Mouse (Mus musculus): Measurements from ENCODE around the gene Wdr27. TPM values are rescaled to one million over a fixed set of nuclear protein-coding genes. Genes with fewer than 3 reads are reported as not detected.
A peak's percentile ranks its signal among the peaks of the same experiment; 100 is the strongest.
"Not testable (repeated sequence)": the region's sequence is repeated elsewhere in the genome, so short reads cannot be mapped to it uniquely, and the experiment has no call there.

Wdr27 gene
- total RNA-seq, 2 experiments from 2014 or later = 2.4 to 3.8 TPM

DNA sequence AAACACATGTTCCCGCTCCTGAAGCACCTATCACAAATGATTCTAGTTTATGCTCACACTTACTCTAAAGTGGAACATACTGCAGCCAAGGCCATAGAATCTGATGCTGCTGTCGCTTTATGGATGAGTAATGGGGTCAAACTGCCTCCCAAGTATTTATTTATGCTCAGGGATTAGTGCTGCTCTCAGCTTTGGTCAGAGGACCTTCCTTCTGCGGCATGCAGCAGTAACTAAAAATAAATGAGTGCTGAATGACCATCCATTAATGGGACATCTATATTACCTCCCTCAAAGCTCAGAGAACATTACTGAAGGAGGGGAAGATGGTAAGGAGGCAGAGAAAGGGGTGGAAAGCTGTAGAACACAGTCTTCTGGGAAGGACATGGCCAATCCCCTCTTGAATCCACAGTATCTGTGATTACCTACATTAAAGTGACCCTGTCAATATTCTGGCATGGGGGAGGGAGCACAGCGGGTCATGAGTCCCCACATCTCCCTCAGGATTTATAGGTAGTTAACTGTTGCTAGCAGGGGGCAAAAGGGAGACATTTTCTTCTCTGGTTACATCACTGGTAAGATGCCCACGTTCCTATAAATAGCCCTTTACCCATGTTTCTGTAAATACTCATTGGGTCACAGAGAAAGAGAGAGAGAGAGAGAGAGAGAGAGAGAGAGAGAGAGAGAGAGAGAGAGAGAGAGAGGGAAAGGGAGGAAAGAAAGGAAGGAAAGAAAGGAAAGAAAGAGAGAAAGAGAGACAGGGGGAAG is 6.9 kb downstream of the Wdr27 start:
- ATAC-seq (replicated peaks; ENCODE audit: low FRiP score, low TSS enrichment, poor library complexity, severe bottlenecking) = no peak

DNA sequence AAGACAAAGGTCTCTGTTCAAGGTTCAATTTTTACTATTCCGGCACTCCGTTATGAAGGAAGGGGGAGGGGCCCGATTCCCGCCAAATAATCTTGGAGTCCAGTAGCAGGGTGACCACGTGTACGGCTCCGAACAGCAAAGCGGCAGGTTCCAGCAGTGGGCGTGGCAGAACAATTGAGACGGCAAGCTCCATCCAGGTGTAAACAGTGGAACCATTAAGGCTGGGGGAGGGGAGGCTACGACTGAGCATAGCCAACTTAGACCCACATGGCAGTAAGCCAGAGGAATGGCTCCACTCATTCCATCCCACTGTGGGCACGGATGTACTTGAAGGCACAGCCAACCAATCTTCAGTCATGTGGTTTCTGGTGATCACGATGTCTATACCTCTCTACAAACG is 7.7 kb downstream of the Wdr27 start:
- ATAC-seq (replicated peaks; ENCODE audit: low FRiP score, low TSS enrichment, poor library complexity, severe bottlenecking) = not testable (repeated sequence)

DNA sequence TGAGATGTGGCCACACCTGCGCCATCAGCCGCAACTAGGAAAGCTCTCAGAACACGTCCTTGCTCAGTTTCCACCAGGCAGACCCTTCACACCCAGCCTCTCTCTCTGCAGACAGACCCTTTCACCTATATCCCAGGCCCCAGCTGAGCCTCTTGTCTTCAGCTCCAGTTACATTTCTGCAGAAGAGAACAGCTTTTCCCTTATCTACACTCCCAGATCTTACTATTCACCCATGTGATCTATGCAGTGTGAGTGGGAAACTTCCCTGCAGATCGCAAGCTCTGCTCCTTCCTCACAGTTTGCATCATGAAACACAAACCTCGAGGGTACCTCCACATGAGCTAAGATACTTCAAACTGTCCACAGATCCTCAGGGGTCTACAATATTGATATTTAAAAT is 11.5 kb downstream of the Wdr27 start:
- no peak for ATAC-seq (replicated peaks; ENCODE audit: low FRiP score, low TSS enrichment, poor library complexity, severe bottlenecking)

DNA sequence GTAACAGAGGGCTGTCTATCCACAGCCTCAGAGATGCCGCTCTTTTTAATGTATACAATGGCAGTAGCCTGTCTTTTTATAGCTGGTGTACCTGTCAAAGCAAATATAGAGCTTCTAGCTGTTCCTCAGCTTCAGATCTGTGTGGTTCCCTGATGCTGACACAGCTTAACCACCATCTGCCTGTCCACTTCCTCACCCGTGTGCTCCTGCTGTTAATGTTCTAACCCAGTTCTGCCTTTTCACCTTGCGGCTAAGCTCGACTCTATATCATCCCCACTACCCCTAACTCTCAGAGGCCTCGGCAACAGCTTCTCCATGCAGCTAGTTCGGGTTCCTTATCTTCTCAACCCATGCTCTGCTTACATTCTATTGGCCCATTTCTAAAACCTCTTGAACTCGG is 12.3 kb downstream of the Wdr27 start:
- 0 out of 2 replicates have a peak, but pooled peaks have one; percentile 30 for ATAC-seq (replicated peaks; ENCODE audit: low FRiP score, low TSS enrichment, poor library complexity, severe bottlenecking)

DNA sequence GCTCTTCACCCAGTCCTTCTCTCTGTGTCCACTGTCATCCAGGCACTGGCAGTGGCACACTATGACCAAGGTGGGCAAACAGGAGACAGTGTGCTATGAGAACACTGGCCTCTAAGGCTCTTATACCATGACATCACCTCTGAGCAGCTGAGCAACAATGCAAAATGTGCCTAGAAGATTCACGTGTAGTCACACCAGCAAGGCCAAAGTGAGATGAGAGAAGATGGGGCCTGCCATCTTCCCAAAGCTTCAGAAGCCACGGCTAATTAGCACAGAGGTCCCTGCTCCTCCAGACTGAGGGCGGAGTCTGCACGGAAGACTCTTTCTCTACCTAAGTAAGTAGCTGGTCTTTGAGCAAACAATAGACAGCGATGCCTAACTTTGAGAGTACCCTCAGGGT is 14.3 kb downstream of the Wdr27 start:
- no peak for ATAC-seq (replicated peaks; ENCODE audit: low FRiP score, low TSS enrichment, poor library complexity, severe bottlenecking)

DNA sequence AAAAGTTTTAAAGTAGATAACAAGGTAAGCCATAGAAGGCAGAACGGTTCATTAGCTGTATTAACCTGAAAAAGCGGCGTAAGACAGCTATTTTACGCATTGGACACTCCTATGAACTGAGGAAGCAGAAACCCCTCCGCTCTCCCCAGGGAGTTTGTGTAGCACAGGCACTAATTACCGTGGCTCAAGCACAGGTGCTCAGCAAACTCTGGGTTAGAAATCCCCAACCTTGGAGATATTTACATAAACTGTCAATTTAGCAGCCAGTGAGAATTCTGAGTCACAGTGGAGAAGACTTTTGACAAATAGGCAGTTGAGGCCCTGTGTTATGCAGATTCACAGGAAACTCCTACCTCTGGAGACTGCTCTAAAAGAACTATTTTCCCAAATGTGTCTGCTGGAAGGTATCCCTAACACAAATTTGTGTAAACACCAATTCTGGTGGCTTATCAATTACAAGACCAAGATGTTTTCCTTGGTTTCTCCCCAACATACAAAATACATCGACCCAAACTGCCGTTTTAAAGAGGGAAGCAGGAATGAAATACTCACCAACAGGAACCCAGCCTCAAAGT is 15.2 kb downstream of the Wdr27 start:
- ATAC-seq (replicated peaks; ENCODE audit: low FRiP score, low TSS enrichment, poor library complexity, severe bottlenecking) = no peak

DNA sequence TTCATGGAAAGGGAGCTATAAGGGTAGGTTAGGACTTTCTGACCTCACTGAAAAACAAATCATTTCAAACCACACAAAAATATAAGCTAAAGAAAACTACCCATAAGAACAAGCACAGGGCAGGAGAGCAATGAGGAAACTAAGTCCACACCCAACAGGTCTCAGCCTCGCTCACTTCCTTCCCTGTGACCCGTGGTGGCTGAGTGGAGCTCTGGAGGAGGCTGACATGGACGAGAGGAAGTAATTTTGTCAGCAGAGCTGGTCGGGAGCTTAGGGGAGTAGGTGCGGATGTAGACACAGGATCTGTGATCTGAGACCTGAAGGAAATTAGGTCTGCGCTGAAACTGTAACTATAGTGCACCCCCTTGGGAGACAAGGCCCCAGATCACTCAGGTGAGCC is 21.4 kb downstream of the Wdr27 start:
- ATAC-seq (replicated peaks; ENCODE audit: low FRiP score, low TSS enrichment, poor library complexity, severe bottlenecking) = no peak

DNA sequence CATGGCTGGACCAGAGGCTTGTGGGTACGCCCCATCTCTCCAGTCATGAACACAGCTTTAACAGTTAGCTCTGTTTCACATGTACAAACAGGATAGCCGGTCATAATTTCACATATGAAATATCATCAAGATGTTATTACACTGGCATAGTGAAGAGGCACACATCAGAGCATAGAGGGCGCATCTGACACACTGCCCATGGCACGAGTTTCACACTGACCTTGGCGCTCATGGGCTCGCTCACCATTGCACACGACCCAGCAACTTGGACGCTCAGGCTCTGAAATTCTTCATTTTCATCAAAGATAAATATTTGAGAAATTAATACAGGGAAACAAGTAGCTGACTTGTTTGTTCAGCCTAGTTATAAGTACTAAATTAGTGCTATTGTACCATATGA is 25.1 kb downstream of the Wdr27 start:
- no peak for ATAC-seq (replicated peaks; ENCODE audit: low FRiP score, low TSS enrichment, poor library complexity, severe bottlenecking)

DNA sequence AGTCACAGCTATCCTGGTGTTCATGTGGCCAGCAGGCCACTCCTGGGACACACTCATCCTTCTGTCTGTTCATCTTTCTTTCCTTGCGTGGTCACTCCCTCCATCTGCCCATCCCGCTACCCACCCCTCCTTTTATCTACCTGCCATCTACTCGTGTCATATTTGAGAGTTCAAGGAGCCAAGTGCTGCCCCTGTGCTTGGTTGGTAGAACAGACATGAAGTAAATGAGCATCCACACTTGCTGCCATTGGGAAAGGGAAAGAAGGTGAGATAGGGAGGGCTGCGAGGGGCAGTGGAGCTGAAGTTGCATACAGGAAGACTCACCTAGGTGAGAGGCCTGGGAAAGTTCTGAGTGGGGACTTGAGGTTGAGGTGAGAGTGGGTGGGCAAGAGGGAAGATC is 28.6 kb downstream of the Wdr27 start:
- no peak for ATAC-seq (replicated peaks; ENCODE audit: low FRiP score, low TSS enrichment, poor library complexity, severe bottlenecking)

DNA sequence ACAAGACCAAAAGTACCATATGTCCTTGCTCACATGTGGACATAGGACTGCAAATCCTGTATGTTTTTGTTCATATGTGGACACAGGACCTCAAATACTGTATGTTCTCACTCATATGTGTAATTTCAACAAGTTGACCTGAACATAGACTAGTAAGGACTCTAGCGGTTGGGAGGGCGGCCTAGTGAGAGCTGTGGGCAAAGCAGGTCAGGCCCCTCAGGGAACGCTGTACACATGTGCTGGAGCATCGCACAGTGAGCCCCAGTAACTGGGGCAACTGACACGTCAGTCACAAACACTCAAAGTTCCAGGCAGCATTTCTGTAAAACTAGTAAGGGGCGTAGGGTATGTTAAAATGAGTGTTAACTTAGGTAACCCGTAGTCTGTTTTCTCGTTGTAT is 30.0 kb downstream of the Wdr27 start:
- ATAC-seq (replicated peaks; ENCODE audit: low FRiP score, low TSS enrichment, poor library complexity, severe bottlenecking) = no peak

DNA sequence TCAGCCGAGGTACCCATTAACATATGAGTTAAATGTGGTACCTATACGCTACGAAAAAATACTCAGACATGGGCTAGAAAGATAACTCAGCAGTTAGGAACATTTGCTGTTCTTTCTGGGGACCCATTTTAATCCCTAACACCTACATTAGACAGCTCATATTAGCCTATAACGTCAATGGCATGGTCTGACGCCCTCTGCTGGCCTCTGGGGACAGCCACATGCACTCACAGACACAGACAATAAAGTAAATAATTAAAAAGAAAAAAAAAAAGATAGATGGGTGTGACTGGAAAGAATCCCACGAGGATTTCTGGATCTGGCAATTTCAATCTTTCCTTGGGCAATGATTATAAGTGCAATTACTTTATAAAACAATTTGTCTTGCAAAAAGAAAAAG is 30.5 kb downstream of the Wdr27 start:
- ATAC-seq (replicated peaks; ENCODE audit: low FRiP score, low TSS enrichment, poor library complexity, severe bottlenecking) = peak; percentile 71

DNA sequence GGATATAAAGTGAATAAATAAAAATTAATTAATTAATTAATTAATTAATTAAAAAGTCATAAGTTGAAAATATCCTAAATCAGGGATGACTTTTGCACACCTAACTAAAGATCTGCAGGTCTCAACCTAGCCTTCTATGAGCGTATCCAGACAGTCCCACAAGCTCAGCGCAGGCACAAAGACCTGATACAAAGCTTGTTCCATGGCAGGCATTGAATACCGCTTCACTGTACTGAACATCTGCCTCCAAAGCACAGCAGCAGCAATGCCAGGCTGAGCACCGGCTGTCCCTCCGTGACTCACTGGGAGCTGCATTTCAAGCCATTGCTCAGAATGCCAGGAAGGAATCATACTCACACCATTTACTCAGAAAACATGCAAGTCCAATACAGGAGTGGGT is 32.2 kb downstream of the Wdr27 start:
- ATAC-seq (replicated peaks; ENCODE audit: low FRiP score, low TSS enrichment, poor library complexity, severe bottlenecking) = no peak

DNA sequence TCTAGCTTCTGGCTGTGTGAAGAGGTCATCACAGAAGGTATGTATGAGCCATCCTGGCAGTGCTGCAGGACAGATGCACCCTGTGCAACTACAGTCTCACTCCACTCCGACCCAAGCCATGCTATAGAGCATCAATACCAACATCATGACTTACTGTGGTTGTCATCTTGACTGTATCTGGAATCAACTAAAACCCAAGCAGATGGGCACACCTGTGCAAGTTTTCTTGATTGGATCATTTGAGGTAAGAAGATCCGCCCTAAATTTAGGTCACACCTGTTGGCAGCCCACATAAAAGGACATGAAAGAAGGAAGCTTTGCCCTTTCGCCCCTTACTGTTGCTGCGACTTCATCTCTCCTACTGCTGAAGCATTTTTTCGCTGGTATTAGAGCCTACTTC is 33.6 kb downstream of the Wdr27 start:
- no peak for ATAC-seq (replicated peaks; ENCODE audit: low FRiP score, low TSS enrichment, poor library complexity, severe bottlenecking)

DNA sequence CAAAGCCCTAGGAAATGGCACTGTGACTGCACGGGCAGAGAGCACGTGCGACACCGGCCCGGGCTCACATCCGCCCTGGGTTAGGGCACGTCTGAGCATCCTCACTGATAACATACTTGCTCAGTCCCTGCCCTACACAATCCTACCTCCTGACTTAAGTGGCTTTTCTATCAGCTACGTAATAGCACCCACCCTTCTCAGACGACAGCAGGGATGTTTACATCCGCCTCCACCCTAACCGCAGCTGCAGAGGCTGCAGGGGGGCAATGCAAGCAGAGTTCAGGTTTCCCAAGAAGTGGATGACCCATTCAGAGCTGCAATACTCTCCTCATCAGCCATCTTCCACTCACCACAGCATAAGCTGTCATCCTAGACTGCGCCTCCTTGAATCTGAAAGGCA is 35.8 kb downstream of the Wdr27 start:
- no peak for ATAC-seq (replicated peaks; ENCODE audit: low FRiP score, low TSS enrichment, poor library complexity, severe bottlenecking)

DNA sequence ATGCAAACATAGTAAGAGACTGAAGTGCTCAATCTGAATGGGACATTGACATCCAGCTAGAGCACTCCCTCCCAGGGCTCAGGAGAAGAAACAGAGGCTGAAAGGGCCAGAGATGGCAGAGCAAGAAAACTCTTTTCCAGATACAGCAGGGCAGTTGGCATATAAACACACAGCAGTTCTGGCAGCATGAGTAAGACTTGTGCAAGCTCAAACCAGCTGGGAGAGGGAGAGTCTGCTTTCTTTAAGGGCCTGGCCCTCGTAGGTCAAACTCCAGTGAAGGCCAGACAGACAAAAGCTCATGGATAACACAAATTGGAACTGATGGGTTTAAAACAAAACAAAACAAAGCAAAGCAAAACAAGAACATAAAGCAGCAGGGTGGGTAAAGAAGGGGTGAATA is 36.3 kb downstream of the Wdr27 start:
- ATAC-seq (replicated peaks; ENCODE audit: low FRiP score, low TSS enrichment, poor library complexity, severe bottlenecking) = no peak

DNA sequence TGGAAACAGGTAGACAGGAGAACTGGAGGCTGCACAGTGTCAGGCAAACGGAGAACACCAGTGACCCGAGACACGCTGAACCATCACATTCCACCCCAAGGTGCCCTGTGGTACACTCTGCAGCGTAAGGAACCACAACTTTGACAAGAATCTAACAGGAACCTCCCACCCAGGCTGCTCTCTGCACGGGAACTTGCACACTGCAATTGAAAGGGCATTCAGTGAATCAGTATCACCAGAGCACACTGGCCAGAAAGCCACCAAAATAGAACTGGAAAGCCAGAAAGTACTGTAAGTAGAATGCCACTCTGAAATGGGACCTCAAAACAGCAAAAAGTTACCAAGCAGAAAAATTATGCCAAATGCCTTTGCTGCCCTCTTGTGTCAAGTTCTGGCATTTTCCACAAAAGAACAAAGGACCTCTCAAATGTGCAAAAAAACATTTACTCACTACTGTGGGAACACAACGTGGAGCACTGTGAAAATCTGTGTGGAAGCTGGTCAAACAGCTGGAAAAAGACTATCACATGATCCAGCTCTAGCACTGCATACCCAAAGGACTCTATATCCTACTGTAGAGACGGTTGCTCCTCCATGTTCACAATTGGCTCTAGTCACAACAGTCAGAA is 38.2 kb downstream of the Wdr27 start:
- peak; percentile 58 for ATAC-seq (replicated peaks; ENCODE audit: low FRiP score, low TSS enrichment, poor library complexity, severe bottlenecking)

DNA sequence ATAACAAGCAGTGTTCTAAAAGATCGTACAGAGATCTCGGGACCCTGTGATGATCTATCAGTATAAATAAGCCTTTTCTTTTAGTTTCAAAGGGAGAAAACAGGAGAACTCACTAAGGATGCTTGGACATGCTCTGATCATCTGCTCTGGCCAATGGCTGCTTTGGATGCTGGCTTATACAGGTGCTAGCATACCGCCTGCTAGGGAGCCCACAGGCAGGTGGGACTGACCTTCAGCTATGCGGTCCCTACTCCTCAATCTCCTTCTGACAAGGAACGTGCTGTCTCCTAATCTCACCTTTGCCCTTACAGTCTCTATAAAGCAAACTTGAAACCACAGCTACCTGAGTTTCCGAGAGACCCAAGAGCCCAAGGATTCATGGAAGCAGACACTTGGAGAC is 38.8 kb downstream of the Wdr27 start:
- ATAC-seq (replicated peaks; ENCODE audit: low FRiP score, low TSS enrichment, poor library complexity, severe bottlenecking) = no peak

DNA sequence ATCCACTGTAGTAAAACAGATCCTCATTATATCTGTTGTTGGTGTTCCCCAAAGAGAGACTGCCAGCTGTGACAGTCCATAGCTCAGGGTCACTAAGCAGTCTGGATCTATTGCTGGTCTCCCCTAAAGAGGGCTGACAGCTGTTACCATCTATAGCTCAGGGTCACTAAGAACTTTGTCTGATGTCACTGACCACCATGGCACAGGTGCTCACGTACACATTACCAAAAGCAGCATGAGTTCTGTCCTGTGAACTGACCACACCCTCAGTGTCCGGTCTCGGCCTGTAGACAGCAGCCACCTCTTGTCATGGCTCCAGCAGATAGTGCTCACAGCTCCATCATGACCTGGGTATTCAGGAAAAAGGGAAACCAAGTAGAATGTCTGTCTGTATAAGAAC is 39.7 kb downstream of the Wdr27 start:
- ATAC-seq (replicated peaks; ENCODE audit: low FRiP score, low TSS enrichment, poor library complexity, severe bottlenecking) = no peak

DNA sequence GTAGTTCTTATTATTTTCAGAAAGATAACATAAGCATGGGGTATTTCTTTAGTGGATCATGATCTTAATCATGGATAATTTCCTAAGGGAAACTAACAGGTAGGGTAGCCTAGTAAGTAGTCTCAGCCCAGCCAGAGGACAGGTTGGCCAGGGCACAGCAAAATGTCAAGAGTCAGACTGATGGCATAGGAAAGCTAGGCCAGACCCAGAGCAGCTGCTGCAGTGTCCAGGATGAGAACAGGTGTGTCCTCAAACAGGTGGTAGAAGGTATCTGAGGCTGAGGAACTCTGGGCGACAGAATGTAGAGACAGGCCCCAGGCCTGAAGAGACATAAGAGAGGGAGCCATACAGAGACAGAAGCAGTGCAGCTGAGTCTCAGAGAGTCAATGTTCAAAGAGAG is 44.0 kb downstream of the Wdr27 start:
- no peak for ATAC-seq (replicated peaks; ENCODE audit: low FRiP score, low TSS enrichment, poor library complexity, severe bottlenecking)

DNA sequence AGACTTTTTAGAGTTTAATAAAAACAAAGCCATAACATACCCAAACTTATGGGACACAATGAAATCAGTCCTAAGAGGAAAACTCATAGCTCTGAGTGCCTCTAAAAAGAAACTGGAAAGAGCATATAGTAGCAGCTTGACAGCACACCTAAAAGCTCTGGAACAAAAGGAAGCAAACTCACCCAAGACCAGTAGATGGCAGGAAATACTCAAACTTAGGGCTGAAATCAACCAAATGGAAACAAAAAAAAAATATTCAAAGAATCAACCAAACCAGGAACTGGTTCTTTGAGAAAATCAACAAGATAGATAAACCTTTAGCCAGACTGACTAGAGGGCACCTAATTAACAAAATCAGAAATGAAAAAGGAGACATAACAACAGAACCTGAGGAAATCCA is 47.9 kb downstream of the Wdr27 start:
- not testable (repeated sequence) for ATAC-seq (replicated peaks; ENCODE audit: low FRiP score, low TSS enrichment, poor library complexity, severe bottlenecking)

DNA sequence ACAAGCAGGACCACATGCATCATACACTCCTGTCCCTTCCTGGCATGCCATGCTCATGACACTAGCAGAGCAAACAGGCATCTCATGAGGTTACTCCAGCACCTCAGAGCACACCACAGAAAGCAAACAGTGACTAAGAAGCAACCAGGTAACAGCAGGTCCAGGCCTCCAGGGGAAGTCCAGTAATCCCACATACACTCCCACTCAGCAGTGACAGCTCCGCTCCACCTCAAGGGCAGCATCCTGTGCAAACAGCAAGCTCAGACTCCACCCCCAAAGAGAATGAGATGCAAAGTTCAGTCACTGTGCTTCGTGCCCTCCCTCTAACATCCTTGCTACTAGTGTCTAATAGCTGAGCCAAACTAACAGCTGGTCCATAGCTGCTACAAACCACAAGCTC is 56.0 kb downstream of the Wdr27 start:
- no peak for ATAC-seq (replicated peaks; ENCODE audit: low FRiP score, low TSS enrichment, poor library complexity, severe bottlenecking)
